Mouse (Mus musculus) thymus, postnatal 14 days (tissue): ENCODE measurements around the gene Sh3bgr.

Experiments
- DNase-seq: peaks from one replicate; pipeline ENCODE4 v3.0.0; 2021

Sh3bgr gene

GRCm38 (mm10) chr16:96199913-96200701 lies at the start of gene Sh3bgr:
Gene Sh3bgr (plus strand): TSS chr16:96200450.
- no peak for DNase-seq

DNA sequence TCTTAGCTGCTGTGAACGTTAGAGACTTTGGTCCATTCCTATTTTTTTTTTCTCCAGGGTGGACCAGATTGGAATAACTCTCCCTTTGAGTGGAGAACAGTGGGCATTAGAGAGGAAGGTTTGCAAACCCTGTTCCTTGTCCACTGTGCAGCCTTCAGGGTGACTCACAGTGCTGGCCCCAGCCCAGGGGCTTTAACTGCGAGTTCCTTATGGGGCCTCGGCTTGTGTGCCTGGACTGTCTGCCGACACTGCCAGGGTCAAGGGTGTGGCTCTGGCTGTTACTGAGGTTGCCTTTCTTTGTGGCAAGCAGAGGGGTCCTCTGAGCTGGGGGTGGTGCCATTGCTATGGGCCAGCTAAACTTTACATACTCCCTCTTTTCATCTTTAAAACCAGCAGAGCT lies 49.3 kb upstream of the Sh3bgr start:
- no peak for DNase-seq

- DNase-seq, result peak; percentile 81
Observed at GRCm38 (mm10) chr16:96151551-96151950, 48.7 kb upstream of the Sh3bgr start.

DNA sequence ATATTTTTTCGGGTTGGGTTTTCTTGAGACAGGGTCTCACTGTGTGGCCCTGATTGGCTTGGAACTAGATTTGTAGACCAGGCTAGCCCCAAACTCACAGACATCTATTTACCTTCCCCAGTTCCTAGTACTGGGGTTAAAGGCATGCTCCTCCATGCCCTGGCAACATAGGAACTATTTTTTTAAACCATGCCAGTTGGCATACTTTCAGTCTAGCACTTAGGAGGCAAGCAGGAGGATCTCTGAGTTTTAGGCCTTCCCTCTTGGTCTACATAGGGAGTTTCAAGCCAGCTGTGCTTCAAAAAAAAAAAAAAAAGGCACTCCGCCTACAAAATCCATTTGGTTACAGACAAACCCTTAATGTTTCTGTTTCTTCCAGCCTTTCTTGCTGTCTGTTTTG lies 45.8 kb upstream of the Sh3bgr start:
- no peak for DNase-seq

GRCm38 (mm10) chr16:96156019-96156418 lies 44.2 kb upstream of the Sh3bgr start:
- DNase-seq, result no peak

DNA sequence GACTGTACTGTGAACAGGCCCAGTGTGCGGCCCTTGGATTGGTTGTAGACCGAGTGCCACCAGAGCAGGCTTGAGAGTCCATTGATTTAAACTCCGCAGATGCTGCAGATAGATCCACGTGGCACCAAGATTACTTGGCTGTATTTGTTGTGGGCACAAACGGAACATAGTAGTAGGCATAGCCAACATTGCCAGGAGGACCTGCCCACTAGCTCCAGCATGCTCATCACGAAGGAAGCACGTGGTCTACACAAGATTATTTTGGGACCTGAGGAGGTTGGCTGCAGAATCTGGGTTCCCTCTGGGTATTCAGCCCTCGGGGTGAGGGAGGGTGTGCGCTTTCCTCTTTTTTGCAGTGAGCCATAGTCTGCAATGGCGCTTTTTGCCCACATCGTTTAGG lies 43.1 kb upstream of the Sh3bgr start:
- no peak for DNase-seq

- no peak for DNase-seq
Observed at GRCm38 (mm10) chr16:96158511-96159080, 41.7 kb upstream of the Sh3bgr start.

GRCm38 (mm10) chr16:96159091-96159731 lies 41.0 kb upstream of the Sh3bgr start:
- peak; percentile 68 for DNase-seq

DNA sequence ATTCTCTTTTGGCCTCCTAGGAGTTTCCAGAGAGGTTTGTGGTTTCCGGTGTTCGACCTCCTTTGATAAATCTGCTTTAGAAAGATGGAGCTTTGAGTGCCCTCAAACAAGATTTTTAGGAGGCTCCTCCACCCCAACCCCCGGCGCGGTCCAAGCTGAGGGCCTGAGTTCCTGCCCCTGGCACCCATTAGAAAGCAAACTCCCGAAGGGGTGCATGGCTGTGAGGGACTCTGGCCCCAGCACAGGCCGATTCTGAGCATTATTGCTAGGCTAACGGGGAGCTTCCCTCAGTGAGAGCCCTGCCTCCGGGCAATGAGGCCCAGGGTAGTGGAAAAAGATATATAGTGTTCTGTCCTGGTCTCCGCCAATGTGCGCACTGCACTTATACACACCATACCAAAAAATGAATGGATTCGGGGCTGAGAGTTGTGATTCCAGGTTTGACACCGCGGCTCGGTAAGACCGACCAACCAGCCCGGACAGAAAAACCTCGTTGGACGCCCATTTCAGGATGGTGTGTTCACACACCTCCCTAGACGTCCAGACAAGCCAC lies 40.4 kb upstream of the Sh3bgr start:
- peak; percentile 11 for DNase-seq

DNA sequence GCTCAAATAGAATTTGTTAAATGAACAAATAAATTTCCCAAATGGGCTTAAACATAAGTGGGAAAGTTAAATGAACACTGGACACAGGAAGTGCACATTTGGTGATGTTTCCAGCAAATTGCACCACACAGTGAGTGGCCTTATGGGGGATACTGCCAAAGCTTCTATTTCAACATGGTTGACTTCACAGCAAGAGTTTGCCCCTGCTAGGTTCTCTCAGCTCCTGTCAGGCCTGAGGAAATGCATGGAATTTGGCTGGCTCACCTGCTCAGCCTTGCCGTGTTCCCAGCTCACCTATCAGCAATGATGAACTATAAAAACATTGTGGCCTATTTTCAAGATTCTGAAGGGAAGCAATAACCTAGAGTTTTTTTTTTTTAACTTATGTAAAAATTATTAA lies 39.3 kb upstream of the Sh3bgr start:
- DNase-seq, result no peak

GRCm38 (mm10) chr16:96161336-96161735 lies 38.9 kb upstream of the Sh3bgr start:
- DNase-seq, result no peak

GRCm38 (mm10) chr16:96165723-96166264 lies 34.5 kb upstream of the Sh3bgr start:
- DNase-seq, result no peak

DNA sequence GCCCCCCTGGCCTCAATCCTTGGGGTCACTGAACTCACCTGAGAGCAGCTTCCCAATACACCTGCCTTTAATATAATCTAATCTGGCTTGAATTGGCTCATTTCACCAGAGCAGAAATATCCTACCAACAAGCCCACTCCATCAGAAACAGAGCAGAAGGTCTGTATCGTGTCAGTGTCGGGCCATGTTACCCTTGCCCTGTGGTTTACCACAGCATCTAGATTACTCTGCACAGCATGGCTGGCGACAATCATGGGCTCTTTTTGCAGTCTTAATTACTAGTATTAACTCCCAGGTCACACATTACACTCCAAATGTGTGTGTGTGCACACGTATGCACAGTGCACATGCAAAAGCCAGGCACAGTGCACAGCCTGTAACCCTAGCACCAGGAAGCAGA lies 31.4 kb upstream of the Sh3bgr start:
- DNase-seq, result no peak

GRCm38 (mm10) chr16:96173648-96174047 lies 26.6 kb upstream of the Sh3bgr start:
- no peak for DNase-seq

- DNase-seq, result no peak
Observed at GRCm38 (mm10) chr16:96175399-96175798, 24.9 kb upstream of the Sh3bgr start.

DNA sequence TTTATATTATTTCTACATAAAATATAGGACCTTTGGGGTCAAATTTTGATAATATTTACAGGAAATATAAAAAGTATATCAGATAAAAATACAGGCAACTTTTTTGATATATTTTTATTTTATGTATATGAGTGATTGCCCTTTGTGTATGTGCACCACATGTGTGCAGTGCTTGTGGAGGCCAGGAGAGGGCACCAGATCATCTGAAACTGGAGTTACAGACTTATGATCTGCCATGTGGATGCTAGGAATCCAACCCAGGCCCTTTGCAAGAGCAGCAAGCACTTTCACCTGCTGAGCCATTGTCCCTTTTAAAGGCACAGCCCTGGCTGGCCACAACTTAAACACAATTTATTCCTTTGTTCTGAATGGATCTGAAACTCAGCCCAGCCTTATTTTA lies 21.1 kb upstream of the Sh3bgr start:
- DNase-seq, result no peak

- DNase-seq, result no peak
Observed at GRCm38 (mm10) chr16:96187619-96188018, 12.6 kb upstream of the Sh3bgr start.

GRCm38 (mm10) chr16:96191531-96192506 lies 8.4 kb upstream of the Sh3bgr start, which contains the start of gene Lca5l:
Gene Lca5l (minus strand): TSS chr16:96192271.
- DNase-seq, result peak; percentile 99

GRCm38 (mm10) chr16:96200702-96201028 lies 415 bp downstream of the Sh3bgr start:
- DNase-seq, result no peak

DNA sequence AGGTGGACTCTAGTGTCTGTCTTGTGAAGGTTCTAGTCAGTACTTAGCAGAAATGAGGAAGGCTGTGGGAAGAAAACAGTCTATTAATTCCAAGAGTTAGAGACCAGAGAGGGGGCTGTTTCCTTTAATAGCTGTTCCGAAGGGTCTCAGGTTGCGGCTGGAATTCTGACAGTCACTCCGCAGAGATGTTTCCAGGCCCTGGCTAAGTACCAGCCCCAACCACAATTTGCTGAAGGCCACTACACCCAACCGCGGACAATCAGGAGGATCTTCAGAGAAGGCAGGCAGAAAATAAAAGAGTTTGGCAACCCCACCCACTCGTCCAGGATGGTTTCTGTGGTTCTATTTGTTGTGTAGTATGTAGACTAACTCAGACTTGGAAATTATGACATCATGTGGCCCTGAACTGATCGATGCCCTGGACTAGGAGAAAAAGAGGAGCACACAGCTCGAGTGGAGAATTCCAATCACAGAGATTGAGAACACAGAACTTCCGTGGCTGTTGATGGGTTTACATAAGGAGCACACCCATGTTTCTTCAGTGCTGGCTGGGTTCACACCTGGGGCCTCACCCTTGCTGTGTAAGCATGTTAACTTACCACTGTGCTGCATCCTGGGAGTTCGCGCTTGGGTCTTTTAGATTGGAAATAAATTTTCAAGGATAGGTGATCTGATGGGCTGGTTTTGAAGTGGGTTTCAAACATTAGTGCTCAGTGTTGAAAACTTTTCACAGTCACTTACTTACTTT lies 1.4 kb downstream of the Sh3bgr start:
- DNase-seq, result no peak

DNA sequence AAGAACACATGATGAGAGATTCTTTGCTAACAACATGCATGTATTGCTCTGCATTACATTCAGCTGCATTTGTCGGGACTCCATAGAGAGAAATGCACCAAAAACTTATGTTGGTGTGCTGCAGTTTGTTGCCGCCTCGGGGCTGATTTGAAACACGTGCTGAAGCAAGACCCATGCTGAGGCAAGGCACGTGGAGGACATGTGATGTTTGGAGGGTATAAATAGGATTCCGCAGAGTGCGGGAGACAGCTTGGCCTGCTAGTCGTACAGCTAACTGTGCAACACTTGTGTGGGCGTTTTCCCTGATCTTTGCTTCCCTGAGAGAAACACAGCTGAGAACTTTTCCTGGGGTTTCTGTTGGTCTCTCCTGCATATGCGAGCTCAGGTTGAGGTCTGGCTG lies 9.5 kb downstream of the Sh3bgr start:
- DNase-seq, result no peak

DNA sequence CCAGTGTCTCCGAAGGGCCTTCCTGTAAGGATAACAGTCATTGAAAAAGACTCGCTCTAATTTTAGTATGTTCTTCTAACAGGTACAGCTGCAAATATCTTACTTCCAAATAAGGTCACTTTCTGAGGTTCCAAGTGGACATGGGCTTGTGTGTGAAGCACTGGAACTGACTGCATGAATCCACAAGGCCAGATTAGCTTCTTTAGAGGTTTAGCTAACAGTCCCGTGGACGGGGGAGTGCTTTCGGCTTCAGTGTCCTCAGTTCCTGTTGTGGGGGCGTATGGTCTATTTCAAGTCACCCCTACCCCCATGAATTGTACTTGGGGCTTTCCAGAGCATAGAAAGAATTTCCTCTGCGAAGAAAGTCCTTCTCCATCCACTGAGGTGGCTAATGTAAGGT lies 10.6 kb downstream of the Sh3bgr start:
- DNase-seq, result no peak
